Mouse (Mus musculus): Measurements from ENCODE around the gene Zfhx3.

GRCm38 (mm10) chr8:108966041-108966440, 1023.6 kb downstream of the Zfhx3 start:
- TF ChIP-seq CTCF (conservative IDR thresholded peaks at IDR 0.05; ENCODE audit: insufficient read depth, insufficient read length, low read depth, low read length) (no peak), POLR2A (IDR thresholded peaks at IDR 0.05; ENCODE audit: low read depth, low read length) (no peak)

All from kidney, adult 2 months (tissue).